Mouse (Mus musculus) embryo, embryonic 11 days (tissue): ENCODE results near the gene Ston2.
A peak's percentile ranks its signal among the peaks of the same experiment; 100 is the strongest.

ENCODE experiments used
- DNase-seq: peaks from one replicate; pipeline ENCODE4 v3.0.0-alpha.2; 2015

Gene Ston2

DNA sequence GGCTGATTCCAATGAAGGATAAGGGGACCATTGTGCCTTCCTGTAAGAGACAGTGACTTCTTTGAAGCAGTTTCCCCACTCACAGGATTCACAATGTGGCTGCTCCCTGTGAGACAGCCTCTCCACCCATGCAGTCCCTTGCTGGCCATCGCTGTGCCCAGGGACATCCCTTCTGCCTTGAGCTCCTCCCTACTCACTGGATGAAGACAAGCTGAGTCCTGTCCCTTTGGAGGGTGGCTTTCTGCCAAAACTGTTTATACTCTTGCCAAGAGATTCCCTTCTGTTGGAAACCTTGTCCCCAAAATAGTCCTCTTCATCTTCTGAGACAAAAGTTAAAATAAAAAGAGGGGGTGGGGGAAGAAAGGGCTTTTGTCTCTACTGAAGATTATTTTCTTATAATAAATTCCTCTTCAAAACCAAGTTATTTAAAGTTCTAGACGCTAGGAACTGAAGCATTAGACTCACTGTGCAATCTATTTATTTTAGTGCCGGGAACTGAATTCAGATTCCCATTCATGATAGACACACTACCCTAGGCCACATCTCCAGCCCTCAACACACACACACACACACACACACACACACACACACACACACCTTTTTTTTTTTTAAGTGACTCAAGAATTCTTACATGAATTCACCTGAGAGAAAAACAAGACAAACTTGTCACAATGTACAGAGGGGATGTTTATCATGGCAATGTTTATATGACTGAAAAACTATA, 133.6 kb downstream of the Ston2 start:
- DNase-seq = no peak

GRCm38 (mm10) chr12:91648426-91648825, 139.8 kb downstream of the Ston2 start:
- DNase-seq = no peak

GRCm38 (mm10) chr12:91645361-91646123, 142.6 kb downstream of the Ston2 start:
- no peak for DNase-seq

DNA sequence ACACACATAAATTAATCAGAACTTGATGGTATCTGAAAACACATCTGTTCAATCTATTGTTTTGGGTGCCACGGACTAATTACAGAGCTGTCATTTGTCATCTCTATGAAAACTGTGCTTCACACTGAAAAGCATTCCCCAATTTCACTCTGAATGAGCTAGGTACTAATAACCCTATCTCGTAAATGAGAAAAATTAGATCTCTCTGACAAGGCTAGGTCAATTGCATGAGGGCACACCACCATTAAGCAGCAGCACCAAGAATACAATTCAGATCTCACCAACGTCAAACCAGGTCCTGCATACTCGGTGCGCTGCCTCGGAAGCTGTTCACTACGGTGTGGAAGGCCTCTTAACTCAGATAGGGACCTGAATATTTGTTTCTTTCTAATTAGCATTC, 145.0 kb downstream of the Ston2 start:
- no peak for DNase-seq

DNA sequence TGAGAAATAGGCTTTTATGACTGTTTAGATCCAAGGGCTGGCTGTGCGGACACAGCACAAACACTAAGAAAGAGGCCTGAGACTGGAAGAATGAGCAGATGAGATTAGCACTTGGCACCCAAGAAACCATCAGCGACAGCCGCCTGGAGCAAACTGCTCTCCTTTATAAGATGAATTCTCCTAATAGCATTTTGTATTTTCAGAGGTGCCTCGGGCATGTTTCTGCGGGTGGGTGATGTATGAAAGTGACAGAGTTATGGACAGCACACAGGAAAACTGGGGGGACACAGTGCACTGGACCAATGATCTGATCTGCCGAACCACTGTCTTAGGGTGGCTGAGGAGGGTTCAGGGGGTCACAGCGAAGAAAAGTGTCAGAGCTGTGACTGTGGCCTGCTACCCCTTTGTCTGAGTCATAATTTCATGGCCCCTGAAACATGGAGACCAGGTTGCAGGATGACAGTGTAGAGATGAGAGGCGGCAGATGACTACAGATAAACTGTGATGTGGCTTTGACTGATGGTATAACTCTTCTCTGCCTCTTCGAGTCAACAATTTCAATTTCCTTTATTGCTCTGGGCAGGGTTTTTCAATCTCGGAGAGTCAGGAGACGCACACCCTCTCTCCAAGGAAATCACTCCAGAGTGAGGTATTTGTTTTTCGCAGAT, 145.6 kb downstream of the Ston2 start:
- no peak for DNase-seq

DNA sequence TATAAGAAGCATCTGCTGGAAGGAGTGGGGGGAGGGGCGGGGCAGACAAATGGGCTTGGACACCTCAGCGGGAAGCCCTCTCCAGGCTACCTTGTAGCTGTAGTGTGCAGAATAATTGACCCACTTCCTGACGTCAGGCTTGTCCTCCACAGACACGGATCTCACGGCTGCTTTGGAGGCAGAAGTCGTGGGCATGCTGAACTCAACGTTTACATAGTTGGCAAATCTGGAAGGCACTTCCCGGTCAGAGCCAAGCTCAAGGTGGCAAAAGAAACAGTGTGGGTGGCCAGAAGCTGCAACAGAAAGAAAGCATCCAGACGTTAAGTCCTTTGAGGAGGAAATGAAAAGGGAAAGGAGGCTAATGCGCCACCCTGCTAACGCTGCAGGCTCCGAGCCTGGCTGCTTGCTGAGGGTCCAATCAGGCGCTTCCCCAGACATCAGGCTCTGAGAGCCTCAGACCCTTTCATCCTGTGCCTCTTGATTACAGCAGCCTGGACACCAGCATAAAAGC, 146.5 kb downstream of the Ston2 start:
- peak; percentile 68 for DNase-seq

DNA sequence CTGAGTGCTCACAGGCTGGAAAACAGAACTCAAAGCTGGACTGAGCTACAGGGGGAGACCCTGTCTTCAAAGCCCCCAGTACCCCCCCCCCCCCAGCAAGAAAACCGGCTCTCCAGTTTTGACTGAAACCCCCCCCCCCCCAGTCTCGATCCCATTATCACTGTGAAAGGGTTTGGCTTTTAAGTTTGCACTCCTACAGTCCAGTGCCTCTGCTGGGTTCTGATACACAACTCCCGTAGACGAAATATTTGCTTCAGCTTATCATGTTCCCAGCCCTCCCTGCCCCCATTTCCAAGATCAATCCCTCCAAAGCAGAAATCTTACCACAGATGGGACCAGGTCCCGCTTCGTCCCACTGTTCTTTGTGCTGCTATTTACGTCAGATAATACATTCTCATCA, 147.1 kb downstream of the Ston2 start:
- DNase-seq = no peak

- peak; percentile 76 for DNase-seq
These were observed 147.5 kb downstream of the Ston2 start for GRCm38 (mm10) chr12:91640712-91641111.

GRCm38 (mm10) chr12:91638351-91638750, 149.8 kb downstream of the Ston2 start:
- no peak for DNase-seq

GRCm38 (mm10) chr12:91637136-91637909, 150.9 kb downstream of the Ston2 start:
- no peak for DNase-seq

DNA sequence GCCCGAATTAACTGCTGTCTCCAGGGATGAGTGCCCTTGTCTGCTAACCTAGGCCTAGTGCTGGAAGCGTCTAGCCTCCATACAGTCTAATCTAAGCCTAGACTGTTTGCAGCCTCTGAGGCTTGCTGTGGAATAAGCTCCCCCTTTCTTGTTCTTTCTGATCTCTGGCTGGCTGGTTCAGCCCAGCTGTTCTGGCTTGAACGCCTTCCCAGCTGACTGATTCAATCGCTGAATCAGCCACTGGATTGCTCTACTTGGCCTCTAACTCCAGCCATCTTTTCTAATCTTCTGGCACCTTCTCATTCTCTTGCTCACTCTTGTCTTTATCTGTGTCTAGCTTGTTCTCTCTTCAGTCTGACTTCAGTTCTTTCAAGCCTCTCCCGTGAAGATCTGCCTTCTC, 161.7 kb downstream of the Ston2 start:
- no peak for DNase-seq

DNA sequence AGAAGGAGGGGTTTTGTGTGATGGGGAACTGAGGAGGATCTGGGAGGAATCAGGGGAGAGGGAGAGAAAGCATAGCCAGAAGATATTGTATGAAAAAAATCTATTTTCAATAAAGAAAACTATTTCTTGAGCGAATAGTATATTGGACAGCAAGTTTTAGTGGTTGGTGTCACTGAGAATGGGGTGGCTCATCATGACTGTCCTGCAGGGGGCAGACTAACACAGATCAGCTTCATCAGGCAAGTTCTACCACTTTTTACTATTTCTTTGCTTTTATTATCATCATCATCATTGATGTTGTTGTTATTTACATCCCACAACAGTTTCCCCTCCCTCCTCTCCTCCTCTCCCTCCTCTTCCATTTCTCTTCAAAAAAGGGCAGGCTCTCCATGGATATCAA, 163.2 kb downstream of the Ston2 start:
- no peak for DNase-seq

GRCm38 (mm10) chr12:91609425-91609824, 178.8 kb downstream of the Ston2 start:
- no peak for DNase-seq

GRCm38 (mm10) chr12:91607678-91608077, 180.5 kb downstream of the Ston2 start:
- DNase-seq = no peak

DNA sequence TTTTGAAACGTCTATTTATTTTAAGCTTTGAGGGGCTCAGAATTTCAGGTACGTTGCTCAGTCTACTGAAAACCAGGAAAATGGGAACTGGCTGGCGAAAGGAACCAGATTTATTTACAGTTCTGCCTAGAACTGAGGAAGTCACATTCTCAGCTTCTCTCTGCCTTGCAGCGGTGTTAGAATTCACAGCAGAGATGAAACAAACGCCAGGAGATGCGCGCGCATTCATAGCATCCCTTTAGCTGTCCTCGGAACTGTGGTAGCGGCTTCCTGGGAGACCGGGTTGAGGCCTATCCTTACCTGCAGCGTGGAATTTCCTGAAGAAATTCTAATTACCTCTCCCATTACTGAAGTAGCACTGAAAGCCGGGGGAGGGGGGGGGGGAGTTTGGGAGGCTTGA, 181.5 kb downstream of the Ston2 start:
- DNase-seq = no peak

DNA sequence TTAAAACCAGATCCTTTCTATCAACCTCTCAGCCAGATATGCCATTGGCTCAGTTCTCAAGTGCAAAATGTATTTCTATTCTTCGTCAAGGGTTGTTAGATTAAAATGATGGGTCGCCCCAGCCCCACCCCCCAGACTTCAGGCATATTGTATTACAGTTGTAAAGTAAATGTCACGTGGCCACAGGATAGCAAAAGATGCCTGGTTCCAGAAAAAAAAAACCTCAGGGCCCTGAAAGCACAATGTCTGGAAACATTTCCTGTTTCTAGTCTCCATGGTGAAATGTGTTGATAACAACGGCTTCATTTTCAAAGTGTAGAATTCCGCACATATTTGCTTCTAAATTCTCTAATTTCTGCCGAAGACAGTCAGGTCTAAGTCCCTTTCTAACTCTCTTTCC, 183.6 kb downstream of the Ston2 start:
- DNase-seq = peak; percentile 31

DNA sequence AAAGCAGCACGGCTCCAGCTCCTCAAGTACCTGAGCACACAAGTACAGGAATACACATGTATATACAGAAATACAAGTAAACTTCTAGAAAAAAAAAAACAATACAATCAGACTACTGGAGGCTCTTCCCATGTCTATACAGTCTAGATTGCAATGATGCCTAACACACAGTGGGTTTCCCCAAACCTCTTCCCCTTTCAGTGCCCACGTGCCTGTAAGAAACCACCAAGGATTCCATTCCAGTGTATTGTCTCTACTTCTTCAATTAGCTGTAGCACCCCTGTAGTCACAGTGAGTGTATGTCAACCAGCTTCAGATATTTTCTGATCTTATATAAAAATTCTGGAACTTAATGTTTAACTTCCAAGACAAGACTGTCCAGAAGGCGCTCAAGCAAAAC, 196.1 kb downstream of the Ston2 start:
- no peak for DNase-seq

DNA sequence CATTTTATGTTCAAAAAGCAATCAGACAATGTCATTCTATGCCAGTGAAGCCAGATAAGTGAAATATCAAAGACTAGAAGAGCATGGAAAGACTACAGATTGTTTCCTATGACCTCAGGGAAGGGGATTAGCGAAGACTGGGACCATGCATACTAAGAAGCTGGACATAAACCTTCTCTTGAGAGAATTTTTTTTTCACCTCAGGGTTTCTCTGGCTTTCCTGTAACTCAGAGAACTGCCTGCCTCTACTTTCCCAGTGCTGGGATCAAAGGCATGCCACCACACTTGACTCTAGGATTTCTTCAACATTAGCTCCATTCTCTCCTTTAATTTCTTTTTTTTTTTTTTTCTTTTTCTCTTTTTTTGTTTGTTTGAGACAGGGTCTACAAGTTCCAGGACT, 197.0 kb downstream of the Ston2 start:
- DNase-seq = no peak

- peak; percentile 54 for DNase-seq
These were observed 197.5 kb downstream of the Ston2 start for GRCm38 (mm10) chr12:91590716-91591115.

- DNase-seq = peak; percentile 98
These were observed 198.1 kb downstream of the Ston2 start, which contains the start of gene Gtf2a1 for GRCm38 (mm10) chr12:91589847-91590690. Gtf2a1 (minus strand) TSS chr12:91590487.

GRCm38 (mm10) chr12:91589542-91589846, 198.7 kb downstream of the Ston2 start:
- DNase-seq = no peak
